Mouse (Mus musculus) thymus, postnatal 36 days (tissue): ENCODE results near the gene Ganc.

Experiments
- DNase-seq, 2 experiments: peaks; one replicate each; pipeline ENCODE4 v3.0.0; 2022; ENCODE audit warnings: mixed read lengths in 2 of 2

Gene Ganc

GRCm38 (mm10) chr2:120452600-120452999 lies 48.9 kb downstream of the Ganc start:
- no peak for DNase-seq

GRCm38 (mm10) chr2:120454987-120455386 lies 51.3 kb downstream of the Ganc start:
- peak; percentile 67 to 86 for DNase-seq

DNA sequence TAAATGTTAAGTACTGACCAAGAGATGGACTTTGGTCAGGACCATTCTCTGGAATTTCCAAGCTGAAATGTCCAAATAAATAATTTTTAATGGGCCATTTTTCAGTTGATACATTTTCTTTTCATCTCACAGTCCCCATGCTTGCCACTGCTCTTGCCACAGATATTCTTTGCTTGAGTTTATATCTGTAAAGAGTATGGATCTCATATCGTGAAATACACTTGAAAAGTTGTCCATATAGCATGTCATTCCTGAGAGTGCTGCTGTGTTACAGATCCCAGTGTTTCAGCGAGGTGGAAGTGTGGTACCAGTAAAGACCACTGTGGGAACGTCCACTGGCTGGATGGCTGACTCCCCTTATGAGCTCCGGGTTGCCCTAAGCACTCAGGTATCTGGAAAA lies 52.0 kb downstream of the Ganc start, which contains the start of gene Capn3:
Gene Capn3, plus strand, starts transcription at position 301 of the 400 bp plus-strand sequence.
- DNase-seq, result no peak

- DNase-seq, result no peak
Observed at GRCm38 (mm10) chr2:120460216-120460615, 56.5 kb downstream of the Ganc start.

- DNase-seq, result no peak
Observed at GRCm38 (mm10) chr2:120463328-120463727, 59.6 kb downstream of the Ganc start.

GRCm38 (mm10) chr2:120464091-120464490 lies 60.4 kb downstream of the Ganc start:
- DNase-seq, result no peak

DNA sequence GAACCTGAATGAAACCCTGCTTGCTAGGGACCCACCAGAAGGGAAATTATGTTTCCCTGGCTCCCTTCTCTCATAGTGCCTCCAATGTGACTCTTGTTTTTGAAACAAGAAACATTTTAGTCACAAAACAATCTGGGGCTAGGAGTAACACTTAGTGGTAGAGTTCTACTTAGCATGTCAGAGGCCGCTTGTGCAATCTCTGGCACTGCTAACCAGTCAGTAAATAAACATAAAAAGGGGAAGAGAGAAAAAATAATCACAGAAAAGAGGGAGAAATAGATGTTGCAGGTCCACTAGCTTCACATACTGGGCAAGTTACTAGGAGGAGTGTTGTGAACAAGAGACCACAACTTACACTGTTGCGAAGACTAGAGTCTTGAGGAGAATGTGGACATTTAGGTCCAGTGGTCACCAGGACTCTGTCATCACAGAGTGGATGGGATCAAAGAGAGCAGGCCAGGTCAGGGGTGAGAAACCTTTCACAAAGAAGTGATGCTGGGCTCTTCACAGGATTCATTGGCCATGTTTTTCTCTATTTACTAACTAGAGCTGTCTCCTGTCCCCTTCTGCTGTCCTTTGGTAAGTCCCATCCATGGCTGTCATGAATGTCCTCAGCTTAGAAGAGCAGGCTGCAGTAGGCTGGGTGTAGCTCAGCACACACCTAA lies 61.2 kb downstream of the Ganc start:
- no peak for DNase-seq

DNA sequence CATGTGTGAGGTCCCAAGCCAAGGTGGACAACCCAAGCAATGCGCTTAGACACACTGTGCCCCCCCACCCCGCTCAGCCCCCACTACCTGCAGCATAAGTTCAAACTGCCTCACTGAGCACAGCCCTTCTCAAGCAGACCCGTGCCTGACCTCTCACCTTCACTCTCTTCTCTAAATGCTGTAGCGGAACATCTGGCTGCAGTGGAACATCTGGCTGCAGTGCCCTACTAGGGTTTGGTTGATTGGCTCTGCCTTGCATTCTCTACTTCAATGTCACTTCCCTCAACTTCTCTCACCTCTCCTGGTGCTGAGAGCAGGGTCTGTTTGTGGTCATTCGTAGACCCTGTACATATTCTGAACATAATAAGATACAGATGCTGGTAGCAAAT lies 61.7 kb downstream of the Ganc start:
- DNase-seq, result no peak

DNA sequence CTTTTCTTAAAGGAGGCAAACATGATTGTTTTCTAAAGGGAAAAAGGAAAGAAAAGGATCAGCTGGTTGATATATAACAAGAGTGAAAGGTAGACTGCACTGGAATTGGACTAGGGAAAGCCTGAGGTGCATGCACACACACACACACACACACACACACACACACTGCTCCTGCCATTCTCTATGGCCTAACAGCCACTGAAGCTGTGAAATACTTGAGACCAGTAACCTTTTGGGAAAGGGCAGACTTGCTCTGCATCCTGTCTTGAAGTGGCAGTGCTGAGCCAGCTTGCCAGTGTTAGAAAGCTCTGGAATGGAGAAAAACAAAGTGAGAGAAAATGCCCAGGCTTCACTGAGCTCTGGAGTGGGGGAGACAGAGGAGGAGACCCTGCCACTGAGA lies 64.3 kb downstream of the Ganc start:
- no peak for DNase-seq

DNA sequence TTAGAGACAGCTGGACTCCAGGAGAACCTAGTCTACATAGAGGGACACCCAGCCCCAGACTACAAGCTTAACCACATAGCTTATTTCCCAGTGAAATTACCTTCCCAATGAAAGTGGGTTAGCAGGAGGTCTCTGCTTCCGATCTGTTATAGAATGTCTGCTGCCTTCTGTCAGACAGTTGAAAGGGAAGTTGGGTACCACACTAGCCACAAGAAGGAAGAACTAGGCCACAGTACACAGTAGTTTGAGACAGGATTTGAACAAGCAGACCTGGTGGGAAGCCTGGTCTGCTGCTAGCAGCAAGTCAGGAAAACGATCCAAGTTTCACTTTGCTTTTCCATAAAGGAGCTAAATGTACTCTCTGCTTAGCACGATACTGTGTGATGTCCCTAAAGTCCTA lies 65.5 kb downstream of the Ganc start:
- peak in 1 of 2 experiments; percentile 49 for DNase-seq

DNA sequence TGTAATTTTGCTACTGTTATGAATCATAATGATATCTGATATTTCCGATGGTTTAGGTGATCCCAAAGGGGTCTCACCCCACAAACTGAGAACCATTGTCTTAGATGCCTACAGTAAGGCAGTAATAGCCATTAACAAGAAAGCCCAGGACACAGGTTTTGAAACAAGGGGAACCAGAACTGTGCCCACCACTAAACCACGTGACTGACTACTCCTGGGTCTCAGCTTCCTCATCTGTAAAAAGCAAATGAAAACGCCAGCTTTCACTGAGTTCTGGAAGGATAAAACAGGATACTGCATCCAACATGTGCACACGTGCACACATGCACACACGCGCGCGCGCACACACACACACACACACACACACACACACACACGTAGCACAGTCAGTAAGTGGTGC lies 66.0 kb downstream of the Ganc start:
- no peak for DNase-seq

- DNase-seq, result no peak
Observed at GRCm38 (mm10) chr2:120470856-120471255, 67.2 kb downstream of the Ganc start.

DNA sequence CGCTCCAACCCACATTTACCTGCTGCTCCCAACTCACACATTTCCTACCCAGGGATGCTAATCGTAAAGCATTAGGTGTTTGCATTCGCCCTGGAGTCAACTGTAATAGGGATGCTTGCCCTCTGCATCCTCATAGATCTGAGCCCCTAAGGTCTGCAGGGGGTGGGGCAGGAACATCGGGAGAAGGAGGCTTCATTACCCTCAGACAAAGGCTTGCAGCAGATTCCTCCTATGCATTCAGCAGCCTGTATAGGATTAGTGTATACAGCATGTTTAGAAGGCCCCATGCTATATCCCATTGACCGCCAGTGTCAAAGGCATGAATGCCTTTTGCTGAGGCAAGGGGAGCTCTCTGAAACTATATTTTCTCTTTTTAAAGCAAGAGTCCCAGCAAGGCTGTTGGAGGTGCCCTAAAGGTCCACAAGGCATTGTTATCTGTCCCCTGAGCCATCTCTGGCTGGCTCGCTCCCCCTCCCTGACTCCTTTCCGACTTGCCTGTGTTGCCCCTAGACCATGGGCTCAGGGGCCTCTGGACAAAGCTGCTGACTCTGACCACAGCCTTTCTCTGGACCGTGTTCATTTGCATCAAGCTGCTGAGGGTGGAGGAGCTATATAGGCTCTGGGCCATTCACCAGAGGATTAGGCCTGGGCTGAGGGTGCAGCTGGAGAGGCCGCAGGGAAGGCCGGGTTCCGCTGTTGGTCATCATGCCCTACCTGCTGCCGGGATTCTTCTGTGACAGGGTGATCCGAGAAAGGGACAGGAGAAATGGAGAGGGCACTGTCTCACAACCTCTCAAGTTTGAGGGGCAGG lies 72.8 kb downstream of the Ganc start:
- DNase-seq, result no peak

DNA sequence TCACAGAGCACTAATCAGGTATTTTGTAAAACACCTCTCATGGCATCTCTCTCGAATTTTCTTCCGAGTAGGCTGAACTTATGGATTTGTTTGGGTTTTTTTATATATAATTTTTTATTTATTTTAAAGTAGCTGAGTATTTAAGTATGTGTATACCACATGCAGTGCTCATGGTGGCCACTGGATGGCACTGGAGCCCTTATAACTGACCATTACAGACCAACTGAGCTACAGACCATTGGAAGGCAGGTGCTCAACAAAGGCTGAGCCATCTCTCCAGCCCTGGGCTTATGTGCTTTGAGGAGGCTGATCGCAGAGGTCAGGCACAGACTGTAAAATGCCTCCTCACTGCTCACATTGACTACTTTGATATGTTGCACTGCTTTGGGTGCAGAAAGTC lies 74.9 kb downstream of the Ganc start:
- peak; percentile 84 to 86 for DNase-seq

DNA sequence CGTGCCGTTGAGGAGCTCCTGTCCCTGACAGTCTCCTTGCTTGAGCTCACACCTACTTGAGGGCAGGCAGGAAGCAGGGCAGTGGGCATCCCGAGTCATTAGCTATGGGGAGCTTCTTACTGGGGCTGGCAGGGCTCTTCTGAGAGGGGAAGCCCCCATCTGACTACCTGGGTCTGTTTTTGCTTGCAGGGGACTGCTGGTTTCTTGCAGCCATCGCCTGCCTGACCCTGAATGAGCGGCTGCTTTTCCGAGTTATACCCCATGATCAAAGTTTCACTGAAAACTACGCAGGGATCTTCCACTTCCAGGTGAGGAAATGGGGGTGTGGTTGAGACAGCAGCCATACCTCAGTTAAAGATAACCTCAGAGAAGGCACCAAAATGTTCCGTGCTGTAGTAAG lies 78.2 kb downstream of the Ganc start:
- peak in 1 of 2 experiments; percentile 39 for DNase-seq

- DNase-seq, result peak; percentile 60 to 78
Observed at GRCm38 (mm10) chr2:120482506-120483389, 79.1 kb downstream of the Ganc start.

DNA sequence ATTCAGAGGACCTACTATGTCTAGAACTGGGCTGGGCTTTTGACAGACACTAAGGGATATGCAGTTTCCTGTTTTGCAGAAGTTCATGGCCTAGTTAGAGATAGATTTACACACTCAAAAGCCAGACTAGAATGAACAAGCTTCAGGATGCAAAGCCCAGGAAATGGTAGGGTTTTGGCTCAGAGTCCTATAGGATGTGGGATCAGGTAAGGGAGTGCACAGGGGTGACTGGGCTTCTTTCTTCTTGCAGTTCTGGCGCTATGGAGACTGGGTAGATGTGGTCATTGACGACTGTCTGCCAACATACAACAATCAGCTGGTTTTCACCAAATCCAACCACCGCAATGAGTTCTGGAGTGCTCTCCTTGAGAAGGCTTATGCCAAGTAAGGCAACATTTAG lies 80.5 kb downstream of the Ganc start:
- DNase-seq, result peak; percentile 37 to 39

- no peak for DNase-seq
Observed at GRCm38 (mm10) chr2:120493254-120493653, 89.6 kb downstream of the Ganc start.

DNA sequence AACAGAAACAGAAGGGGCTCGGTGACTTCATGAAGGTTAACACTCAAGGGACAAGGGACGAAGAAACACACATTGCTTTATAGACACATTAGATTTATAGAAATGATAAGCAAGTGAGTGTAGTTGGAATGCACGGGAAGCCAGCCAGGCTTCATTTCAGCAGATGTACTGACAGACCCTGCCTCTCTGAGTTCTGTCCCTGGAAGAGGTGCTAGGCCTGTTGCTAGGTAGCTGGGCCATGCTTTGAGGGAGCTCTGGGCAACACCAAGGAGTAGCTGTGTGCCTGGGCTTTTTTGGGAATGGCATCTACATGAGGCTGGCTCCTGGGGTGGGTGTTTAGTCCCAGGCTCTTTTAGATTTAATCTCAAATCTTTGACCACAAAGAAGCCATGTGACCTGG lies 92.8 kb downstream of the Ganc start:
- DNase-seq, result no peak

DNA sequence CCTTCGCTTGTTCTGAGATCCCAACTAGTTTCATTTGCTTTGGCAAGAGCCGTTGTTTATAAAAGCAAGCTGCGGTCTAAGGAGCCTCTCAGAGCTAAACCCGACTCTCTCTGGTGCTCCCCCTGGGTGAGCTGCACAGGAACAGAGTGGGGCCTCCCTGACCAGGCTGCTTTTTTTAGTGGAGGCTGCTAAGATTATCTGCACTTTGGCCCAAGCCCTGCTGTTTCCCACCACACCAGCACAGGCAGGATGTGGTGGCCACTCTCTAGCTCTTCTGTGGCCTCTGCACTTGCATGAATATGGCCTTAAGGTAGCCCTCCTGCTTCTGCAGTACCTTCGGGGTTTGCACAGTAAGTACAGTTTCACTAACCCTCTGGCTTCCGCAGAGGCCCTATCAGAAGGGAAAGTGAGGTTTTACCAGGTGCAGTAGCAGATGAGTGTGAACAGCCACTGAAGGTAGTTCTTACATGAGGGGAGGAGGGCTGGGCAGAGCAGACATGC lies 96.3 kb downstream of the Ganc start:
- DNase-seq, result peak; percentile 79 to 85

DNA sequence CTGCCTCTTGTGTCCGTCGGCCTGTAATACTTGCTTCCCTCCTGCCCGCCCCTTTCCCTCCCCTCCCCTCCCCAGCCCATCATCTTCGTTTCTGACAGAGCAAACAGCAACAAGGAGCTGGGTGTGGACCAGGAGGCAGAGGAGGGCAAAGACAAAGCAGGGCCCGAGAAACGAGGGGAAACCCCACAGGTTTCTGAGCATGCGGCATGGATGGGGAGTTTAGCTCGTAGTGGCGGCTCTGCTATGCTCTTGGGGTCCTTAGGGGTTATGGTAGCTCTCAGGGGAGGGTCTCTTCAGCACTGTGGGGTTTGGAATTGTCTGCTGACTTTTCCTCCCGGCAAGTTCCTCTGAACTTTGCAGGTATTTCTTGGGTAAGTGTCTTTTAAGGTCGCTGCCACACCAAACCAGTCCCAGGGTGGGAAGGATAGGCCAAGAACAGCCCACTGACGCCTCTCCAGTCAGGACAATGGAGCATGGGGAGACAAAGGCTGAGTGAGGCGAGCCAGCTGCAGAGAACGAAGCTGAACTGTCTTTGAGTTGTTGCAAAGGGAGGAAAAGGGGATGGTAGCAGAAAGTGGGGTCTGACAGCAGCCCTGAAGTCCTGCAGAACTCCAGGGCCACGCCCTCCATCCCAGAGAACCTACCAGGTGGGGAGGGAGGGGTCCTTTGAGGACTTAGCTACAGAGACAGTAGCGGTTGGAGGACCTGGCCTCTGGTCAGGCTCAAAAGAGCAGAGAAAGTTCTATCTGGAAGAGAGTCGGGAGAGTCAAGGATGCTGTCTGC lies 97.6 kb downstream of the Ganc start:
- DNase-seq, result peak; percentile 59 to 67

DNA sequence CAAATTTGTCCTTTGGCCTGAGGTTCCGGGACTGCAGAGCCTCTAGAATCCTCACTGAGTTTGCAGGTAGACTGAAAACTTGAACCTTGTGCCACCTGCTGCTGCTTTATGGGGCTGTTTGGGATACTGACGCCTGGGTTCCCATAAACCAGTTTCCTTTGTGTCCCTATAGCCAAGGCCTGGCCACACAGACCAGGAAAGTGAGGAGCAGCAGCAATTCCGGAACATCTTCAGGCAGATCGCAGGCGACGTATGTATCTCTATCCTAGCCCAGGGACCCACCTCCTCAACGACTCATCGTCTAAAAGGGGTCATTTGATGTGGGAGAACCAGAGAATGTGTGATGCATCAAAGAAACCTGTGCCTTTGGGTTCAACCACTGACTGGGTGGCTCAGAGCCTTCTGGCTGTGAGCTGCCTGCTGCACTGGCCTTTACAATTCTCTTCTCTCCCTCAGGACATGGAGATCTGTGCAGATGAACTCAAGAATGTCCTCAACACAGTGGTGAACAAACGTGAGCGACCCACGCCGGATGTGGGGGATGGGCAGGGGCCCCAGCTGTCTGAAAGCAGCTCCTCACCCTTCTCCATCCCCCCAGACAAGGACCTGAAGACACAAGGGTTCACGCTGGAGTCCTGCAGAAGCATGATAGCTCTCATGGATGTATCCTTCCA lies 98.4 kb downstream of the Ganc start:
- peak; percentile 86 to 91 for DNase-seq
